Mouse (Mus musculus) subcutaneous adipose tissue, adult 2 months (tissue): ENCODE measurements around the gene Eid2b. TPM values are rescaled to one million over a fixed set of nuclear protein-coding genes. Genes with fewer than 3 reads are reported as not detected.

Source experiments
- polyA plus RNA-seq: library from polyadenylated mRNA; depleted of rRNA; stranded (reverse); fragments of >200 nt; gene quantifications from 2 replicates; pipeline ENCODE4 v1.2.3, GENCODE M21; 2012; ENCODE audit warnings: low replicate concordance; rRNA removed

Gene Eid2b
- polyA plus RNA-seq, result 6.6 and 12.9 TPM in 2 replicates

GRCm38 (mm10) chr7:28277615-28278278, at the start of gene Eid2b:
Gene Eid2b (plus strand): TSS chr7:28277739.

GRCm38 (mm10) chr7:28267129-28268041, 10.2 kb upstream of the Eid2b start, which contains the start of gene Eid2:
Gene Eid2 (plus strand): TSS chr7:28267881.

GRCm38 (mm10) chr7:28290638-28291590, 13.4 kb downstream of the Eid2b start, which contains the start of gene Selenov:
Gene Selenov (minus strand): TSS chr7:28291186.

GRCm38 (mm10) chr7:28301616-28302433, 24.3 kb downstream of the Eid2b start, which contains the start of gene Dll3:
Gene Dll3 (minus strand): TSS chr7:28302238.

GRCm38 (mm10) chr7:28311926-28312543, 34.5 kb downstream of the Eid2b start, which contains the start of gene Timm50:
Gene Timm50 (minus strand): TSS chr7:28312072.

Other genes starting within 250 kb of the Eid2b start
- gene Psmc4, start 227.6 kb upstream of the Eid2b start, polyA plus RNA-seq, result 122 and 149 TPM in 2 replicates
- gene Fcgbp, start 206.5 kb upstream of the Eid2b start, polyA plus RNA-seq, result 0.53 and 54.2 TPM in 2 replicates
- gene 9530053A07Rik, start 148.3 kb upstream of the Eid2b start, polyA plus RNA-seq, result 0.08 and 0.11 TPM in 2 replicates
- gene Fbl, start 108.0 kb upstream of the Eid2b start, polyA plus RNA-seq, result 25.8 and 84.3 TPM in 2 replicates
- 41.7 and 43.4 TPM in 2 replicates for gene Dyrk1b, start 98.3 kb upstream of the Eid2b start, polyA plus RNA-seq
- gene Eid2, start 9.9 kb upstream of the Eid2b start, polyA plus RNA-seq, result 4.6 and 9.1 TPM in 2 replicates
- 0.14 and 0.33 TPM in 2 replicates for gene Selenov, start 13.4 kb downstream of the Eid2b start, polyA plus RNA-seq
- 0.04 and 0.36 TPM in 2 replicates for gene Dll3, start 24.5 kb downstream of the Eid2b start, polyA plus RNA-seq
- 112 and 113 TPM in 2 replicates for gene Timm50, start 34.3 kb downstream of the Eid2b start, polyA plus RNA-seq
- gene Supt5, start 61.0 kb downstream of the Eid2b start, polyA plus RNA-seq, result 92.2 and 125 TPM in 2 replicates
- gene Rps16, start 72.9 kb downstream of the Eid2b start, polyA plus RNA-seq, result 520 and 1,161 TPM in 2 replicates
- 27.6 and 51.9 TPM in 2 replicates for gene Plekhg2, start 94.9 kb downstream of the Eid2b start, polyA plus RNA-seq
- 35.4 and 86.7 TPM in 2 replicates for gene Zfp36, start 102.5 kb downstream of the Eid2b start, polyA plus RNA-seq
- 55.0 and 56.9 TPM in 2 replicates for gene Med29, start 115.0 kb downstream of the Eid2b start, polyA plus RNA-seq
- 75.4 and 88.0 TPM in 2 replicates for gene Paf1, start 115.2 kb downstream of the Eid2b start, polyA plus RNA-seq
- gene Gmfg, start 159.7 kb downstream of the Eid2b start, polyA plus RNA-seq, result 9.9 and 15.1 TPM in 2 replicates
- gene Lrfn1, start 174.2 kb downstream of the Eid2b start, polyA plus RNA-seq, result 3.1 and 12.7 TPM in 2 replicates
- not detected in 2 replicates for gene Ifnl2, start 232.7 kb downstream of the Eid2b start, polyA plus RNA-seq
- gene Ifnl3, start 245.1 kb downstream of the Eid2b start, polyA plus RNA-seq, result not detected in 2 replicates